In the genomic region with DNA sequence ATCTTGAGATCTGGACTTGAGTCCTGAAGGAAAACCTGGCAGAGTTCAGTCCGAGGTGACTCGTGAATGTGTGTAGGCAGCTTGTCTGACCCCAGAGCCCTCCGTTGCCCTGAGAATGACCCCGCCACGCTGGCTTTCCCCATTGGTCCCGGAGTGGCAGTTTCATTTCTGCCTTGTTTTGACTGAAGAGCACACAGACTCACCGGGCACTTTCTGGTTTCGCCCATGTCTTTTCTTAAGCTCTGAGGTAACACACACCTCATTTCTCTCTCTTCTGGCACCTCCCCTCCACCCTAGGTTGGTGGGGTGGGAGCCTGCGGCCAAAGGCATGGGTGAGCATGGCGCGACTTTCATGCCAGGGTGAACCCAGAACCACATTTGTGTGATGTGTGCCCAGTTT, we compare ENCODE assay signal across 34 mouse cellular contexts. TPM values are rescaled to one million over a fixed set of nuclear protein-coding genes. Genes with fewer than 3 reads are reported as not detected.
DNase-seq lines count a peak whose midpoint lies in the region; ATAC-seq and TF ChIP-seq lines count a peak whose summit lies in the region.
"Had no signal": no experiment of that assay in that cellular context is flagged by ENCODE, and none has a peak within 500 bp of the region (broad histone marks: within the 10 kb centered on the region; RNA-seq: fewer than 3 reads in every experiment).

No protein-coding gene starts in this region.

- peak overlapping the region; percentile 62 for H3K27ac ChIP-seq in spleen, adult 2 months (ENCODE audit: insufficient read depth, low read length)
- peak overlapping the region; percentile 16; the same call in 1 of the 2 replicates for H3K27ac ChIP-seq in bone marrow, adult 2 months (ENCODE audit: control insufficient read depth, insufficient read depth, low read depth, low read length, poor library complexity)
- H3K27ac ChIP-seq: embryonic facial prominence, embryonic 13.5 days; forebrain, embryonic 10.5 days; forebrain, embryonic 15.5 days; gastrocnemius, adult 2 months; heart, embryonic 13.5 days; hindbrain, embryonic 15.5 days; limb, embryonic 13.5 days; midbrain, embryonic 12.5 days; neural tube, embryonic 13.5 days had no signal

- 0 out of 2 replicates have a peak, but pooled peaks have one; percentile 28 for ATAC-seq in monocyte, adult 5-6 weeks (replicated peaks; ENCODE audit: insufficient number of reproducible peaks, low FRiP score, low TSS enrichment, poor library complexity, severe bottlenecking)
- ATAC-seq: forebrain, embryonic 15.5 days; inflammation-experienced regulatory T-cells, adult 6 months; Patski had no signal

- H3K27me3 ChIP-seq in spleen, adult 2 months (ENCODE audit: control insufficient read depth, insufficient read depth, low read length) = no peaks in the 10 kb centered on the region
- H3K27me3 ChIP-seq: embryonic facial prominence, embryonic 13.5 days; forebrain, embryonic 15.5 days; heart, embryonic 13.5 days; hindbrain, embryonic 15.5 days; limb, embryonic 13.5 days; megakaryocyte, embryonic 14.5 days; midbrain, embryonic 12.5 days; neural tube, embryonic 13.5 days; Patski had no signal

- TF ChIP-seq POLR2A in spleen, adult 2 months (IDR thresholded peaks at IDR 0.05; ENCODE audit: low read depth, low read length) = no peak
- no peak for TF ChIP-seq POLR2A in bone marrow, adult 2 months (IDR thresholded peaks at IDR 0.05; ENCODE audit: borderline replicate concordance, control insufficient read depth, low read depth, low read length)

- DNase-seq in spleen, adult 2 months (ENCODE audit: low read depth in 1 of 2, low spot score in 2 of 2) = no peak
- DNase-seq in spleen, postnatal 4 days (ENCODE audit: low spot score in 2 of 2) = no peak
- DNase-seq in kidney, adult 18-20 months = no peak
- no peak for DNase-seq in layer of hippocampus, postnatal 36 days
- DNase-seq in adrenal gland, postnatal 4 days (ENCODE audit: low spot score in 2 of 2) = no peak
- DNase-seq: adrenal gland, postnatal 25 days; cerebellum, adult 8-10 months; gastrocnemius, adult 2 months; gastrocnemius, postnatal 36 days; heart, postnatal 10 days; kidney, adult 2 months; lung, postnatal 36 days had no signal

- peaks cover 9% of the 10 kb centered on the region for H3K36me3 ChIP-seq in spleen, adult 2 months (ENCODE audit: control insufficient read depth, insufficient read depth, low read length)
- H3K36me3 ChIP-seq: forebrain, embryonic 15.5 days; hindbrain, embryonic 15.5 days; midbrain, embryonic 12.5 days had no signal

- no peak overlapping the region for H3K4me3 ChIP-seq in spleen, adult 2 months (ENCODE audit: extremely low read depth, insufficient read depth, insufficient read length)
- H3K4me3 ChIP-seq in bone marrow, adult 2 months (replicated peaks; ENCODE audit: control insufficient read depth, low read depth, low read length) = no peak overlapping the region
- H3K4me3 ChIP-seq: embryonic facial prominence, embryonic 13.5 days; forebrain, embryonic 10.5 days; forebrain, embryonic 15.5 days; gastrocnemius, adult 2 months; heart, embryonic 13.5 days; hindbrain, embryonic 15.5 days; limb, embryonic 13.5 days; megakaryocyte, embryonic 14.5 days; midbrain, embryonic 12.5 days; neural tube, embryonic 13.5 days had no signal

- WGBS in spleen, adult 2 months = 27% methylated on average over 11 of the region's 11 CpGs
- WGBS in bone marrow, adult 2 months = 55% methylated on average over 11 of the region's 11 CpGs

- H3K4me1 ChIP-seq in spleen, adult 2 months (ENCODE audit: control insufficient read depth, insufficient read depth, insufficient read length) = peaks cover 4% of the 10 kb centered on the region; the same call in 1 of the 2 replicates
- H3K4me1 ChIP-seq in bone marrow, adult 2 months (ENCODE audit: control insufficient read depth, insufficient read depth, low read length) = peaks cover 1% of the 10 kb centered on the region; the same call in 1 of the 2 replicates
- H3K4me1 ChIP-seq: embryonic facial prominence, embryonic 13.5 days; forebrain, embryonic 15.5 days; heart, embryonic 13.5 days; hindbrain, embryonic 15.5 days; midbrain, embryonic 12.5 days had no signal

- no peak for TF ChIP-seq CTCF in spleen, adult 2 months (IDR thresholded peaks at IDR 0.05; ENCODE audit: extremely low read depth, insufficient read depth, insufficient read length, insufficient replicate concordance)
- no peak for TF ChIP-seq CTCF in bone marrow, adult 2 months (IDR thresholded peaks at IDR 0.05; ENCODE audit: control insufficient read depth, insufficient read depth, low read length)

RNA-seq across cellular contexts. Expression of gene Slc8b1, which starts 15.3 kb away (rescaled TPM):
- polyA plus RNA-seq in spleen, adult 2 months (2012; rRNA removed) = 52.0 and 56.4 TPM in 2 replicates
- polyA plus RNA-seq in bone marrow, adult 2 months (2011; ENCODE audit: insufficient read depth, insufficient read length, low replicate concordance, missing spikeins) = 18.8 and 45.1 TPM in 2 replicates
- 72.9 to 104 TPM (median 90.4 TPM) in 3 replicates for total RNA-seq in monocyte, adult 5-6 weeks (2017)
- 1 to 10 TPM; 7.6 to 8.7 TPM for total RNA-seq in layer of hippocampus, postnatal 36 days (2021)
- total RNA-seq in adrenal gland, postnatal 4 days (2021) = 10 to 100 TPM; 29.6 to 31.7 TPM

RNA-seq across cellular contexts. Expression of gene Plbd2, which starts 22.9 kb away (rescaled TPM):
- 34.7 and 35.6 TPM in 2 replicates for polyA plus RNA-seq in spleen, adult 2 months (2012; rRNA removed)
- 2.3 and 9.9 TPM in 2 replicates for polyA plus RNA-seq in bone marrow, adult 2 months (2011; ENCODE audit: insufficient read depth, insufficient read length, low replicate concordance, missing spikeins)
- 8.9 to 11.3 TPM (median 11.2 TPM) in 3 replicates for total RNA-seq in monocyte, adult 5-6 weeks (2017)
- total RNA-seq in layer of hippocampus, postnatal 36 days (2021) = 10 to 100 TPM; 56.8 to 58.7 TPM
- total RNA-seq in adrenal gland, postnatal 4 days (2021) = 10 to 100 TPM; 70.5 to 77.5 TPM

RNA-seq across cellular contexts. Expression of gene Sds, which starts 50.0 kb away (rescaled TPM):
- polyA plus RNA-seq in spleen, adult 2 months (2012; rRNA removed) = not detected in 2 replicates
- polyA plus RNA-seq in bone marrow, adult 2 months (2011; ENCODE audit: insufficient read depth, insufficient read length, low replicate concordance, missing spikeins) = 1.9 and 5.2 TPM in 2 replicates
- total RNA-seq in monocyte, adult 5-6 weeks (2017) = not detected in 3 replicates
- total RNA-seq in layer of hippocampus, postnatal 36 days (2021) = not detected
- 1 to 10 TPM in 1 of 2 experiments, not detected in 1; 1.8 TPM for total RNA-seq in adrenal gland, postnatal 4 days (2021)
- total RNA-seq: adrenal gland, postnatal 25 days; heart, postnatal 10 days; hematopoietic stem cell, adult 5-6 weeks; left cerebral cortex, adult 18-20 months; left cerebral cortex, postnatal 14 days; MEL; midbrain, postnatal 0 days had no signal
- polyA plus RNA-seq: embryonic facial prominence, embryonic 13.5 days; forebrain, embryonic 10.5 days; forebrain, embryonic 15.5 days; heart, embryonic 13.5 days; hindbrain, embryonic 15.5 days; inflammation-experienced regulatory T-cells, adult 6 months; kidney, adult 2 months; kidney, embryonic 16.5 days; limb, embryonic 13.5 days; liver, embryonic 11.5 days; lung, embryonic 16.5 days; midbrain, embryonic 12.5 days; neural tube, embryonic 13.5 days; stomach, embryonic 14.5 days had no signal

RNA-seq across cellular contexts. Expression of gene Sdsl, which starts 53.7 kb away (rescaled TPM):
- polyA plus RNA-seq in spleen, adult 2 months (2012; rRNA removed) = 4.0 and 4.6 TPM in 2 replicates
- 11.6 and 13.0 TPM in 2 replicates for polyA plus RNA-seq in bone marrow, adult 2 months (2011; ENCODE audit: insufficient read depth, insufficient read length, low replicate concordance, missing spikeins)
- not detected in 3 replicates for total RNA-seq in monocyte, adult 5-6 weeks (2017)
- total RNA-seq in layer of hippocampus, postnatal 36 days (2021) = 1 to 10 TPM; 6.9 to 8.3 TPM
- total RNA-seq in adrenal gland, postnatal 4 days (2021) = 10 to 100 TPM; 61.7 to 63.9 TPM
- polyA plus RNA-seq: inflammation-experienced regulatory T-cells, adult 6 months had no signal
